Mouse (Mus musculus): Measurements from ENCODE around the gene Gm20683. TPM values are rescaled to one million over a fixed set of nuclear protein-coding genes. Genes with fewer than 3 reads are reported as not detected.
A peak's percentile ranks its signal among the peaks of the same experiment; 100 is the strongest.

Gm20683 gene
- total and polyA plus RNA-seq, 2 experiments: 2.7 to 26.9 TPM

DNA sequence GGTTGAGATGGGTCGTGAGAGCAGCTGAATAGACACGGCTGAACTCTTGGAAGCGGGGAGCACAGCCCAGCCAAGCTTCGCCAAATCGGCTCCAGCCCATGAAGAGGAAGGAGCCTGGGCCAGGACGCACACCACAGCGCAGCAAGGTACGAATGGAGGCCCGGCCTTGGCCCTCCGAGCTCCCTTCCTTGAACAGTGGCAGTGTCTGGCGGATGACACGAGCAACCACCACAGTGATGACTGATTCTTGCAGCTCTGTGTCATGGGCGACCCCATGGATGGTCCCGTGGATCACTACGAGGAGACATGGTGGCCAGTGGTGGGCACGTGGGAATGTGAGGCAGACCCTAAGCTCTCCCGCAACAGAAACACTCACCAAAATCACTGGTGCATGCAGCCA, 46.6 kb downstream of the Gm20683 start:
- Histone ChIP-seq H3K27me3 (ENCODE audit: control insufficient read depth, insufficient read depth, low read length) (no peaks in the 10 kb centered on the region), H3K4me1 (ENCODE audit: control insufficient read depth, insufficient read depth, low read length) (peaks cover 5% of the 10 kb centered on the region; the same call in 1 of the 2 replicates), H3K4me3 (ENCODE audit: insufficient read depth, low read depth, low read length) (no peak overlapping the region), H3K27ac (replicated peaks; ENCODE audit: insufficient read depth, low read depth, low read length) (no peak overlapping the region), H3K79me2 (ENCODE audit: control insufficient read depth, insufficient read depth, low read length) (no peaks in the 10 kb centered on the region), H3K9ac (ENCODE audit: low read depth, low read length) (no peak overlapping the region), H3K36me3 (ENCODE audit: control insufficient read depth, insufficient read depth, low read length) (no peaks in the 10 kb centered on the region)
- no peak for DNase-seq (ENCODE audit: extremely low read depth, low read depth, low spot score)
- WGBS: 95% methylated on average over 17 of the region's 17 CpGs
- TF ChIP-seq POLR2A (IDR thresholded peaks at IDR 0.05; ENCODE audit: extremely low read depth, insufficient read depth, low read length) (no peak), CTCF (IDR thresholded peaks at IDR 0.05; ENCODE audit: low read depth, low read length) (no peak)

DNA sequence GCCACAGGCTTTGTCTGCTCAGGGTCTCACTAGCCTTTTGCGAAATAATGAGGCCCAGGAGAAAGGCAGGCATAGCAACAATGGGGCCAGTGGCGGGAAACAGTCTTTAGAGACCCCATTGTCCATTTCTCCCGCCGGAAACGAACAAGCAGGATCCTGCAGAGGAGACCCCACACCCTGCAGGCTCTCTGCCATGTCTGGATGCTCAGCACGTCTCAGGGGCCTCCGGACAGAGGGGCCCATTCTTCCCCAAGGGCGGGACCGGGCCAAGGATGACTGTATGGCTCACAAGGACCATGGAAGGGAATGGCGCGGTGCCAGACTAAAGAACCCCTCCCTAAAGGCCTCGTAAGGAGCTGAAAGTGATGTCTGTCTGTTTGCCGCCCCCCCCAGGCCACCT, 47.4 kb downstream of the Gm20683 start:
- DNase-seq (ENCODE audit: extremely low read depth, low read depth, low spot score): no peak
- Histone ChIP-seq H3K79me2 (ENCODE audit: control insufficient read depth, insufficient read depth, low read length) (no peaks in the 10 kb centered on the region), H3K9ac (ENCODE audit: low read depth, low read length) (no peak overlapping the region), H3K36me3 (ENCODE audit: control insufficient read depth, insufficient read depth, low read length) (no peaks in the 10 kb centered on the region), H3K27me3 (ENCODE audit: control insufficient read depth, insufficient read depth, low read length) (no peaks in the 10 kb centered on the region), H3K4me1 (ENCODE audit: control insufficient read depth, insufficient read depth, low read length) (peaks cover 5% of the 10 kb centered on the region; the same call in 1 of the 2 replicates), H3K27ac (replicated peaks; ENCODE audit: insufficient read depth, low read depth, low read length) (no peak overlapping the region), H3K4me3 (ENCODE audit: insufficient read depth, low read depth, low read length) (no peak overlapping the region)
- 89% methylated on average over 13 of the region's 13 CpGs for WGBS
- TF ChIP-seq POLR2A (IDR thresholded peaks at IDR 0.05; ENCODE audit: extremely low read depth, insufficient read depth, low read length): no peak
- TF ChIP-seq CTCF (IDR thresholded peaks at IDR 0.05; ENCODE audit: low read depth, low read length): no peak

DNA sequence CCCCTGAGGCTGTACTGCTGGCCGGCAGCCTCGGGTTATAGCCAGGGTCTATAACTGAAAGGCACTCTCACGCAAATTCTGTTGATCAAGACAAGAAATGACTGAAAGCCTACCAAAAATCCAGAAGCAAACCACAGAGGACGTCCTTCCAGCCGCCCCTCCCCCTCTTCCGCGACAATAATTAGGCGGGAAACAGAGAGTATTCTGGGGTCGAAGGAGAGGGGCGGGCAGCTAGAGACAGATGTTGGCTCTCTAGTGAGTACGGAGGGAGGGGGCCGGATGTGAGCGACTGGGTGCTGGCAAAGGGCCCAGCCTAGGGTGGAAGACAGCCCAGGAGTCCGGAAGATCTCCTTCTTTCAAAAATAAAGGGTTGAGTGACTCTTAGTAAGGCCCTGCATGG, 48.9 kb downstream of the Gm20683 start, which contains the start of gene Fam173a:
TSS of gene Fam173a (minus strand) at position 287 of the 400 bp plus-strand sequence.
- peak within 1 kb of the TSS; percentile 84 for H3K9ac ChIP-seq (ENCODE audit: low read depth, low read length)
- H3K4me3 ChIP-seq (ENCODE audit: insufficient read depth, low read depth, low read length): peak within 1 kb of the TSS; percentile 91
- H3K4me1 ChIP-seq (ENCODE audit: control insufficient read depth, insufficient read depth, low read length): peaks cover 5% of the 10 kb centered on the region; the same call in 1 of the 2 replicates
- no peaks in the 10 kb centered on the region for H3K79me2 ChIP-seq (ENCODE audit: control insufficient read depth, insufficient read depth, low read length)
- no peaks in the 10 kb centered on the region for H3K27me3 ChIP-seq (ENCODE audit: control insufficient read depth, insufficient read depth, low read length)
- H3K36me3 ChIP-seq (ENCODE audit: control insufficient read depth, insufficient read depth, low read length): no peaks in the 10 kb centered on the region
- H3K27ac ChIP-seq (replicated peaks; ENCODE audit: insufficient read depth, low read depth, low read length): peak within 1 kb of the TSS; percentile 65
- WGBS: under 1% methylated on average over 14 of the region's 14 CpGs
- DNase-seq (ENCODE audit: extremely low read depth, low read depth, low spot score): peak; percentile 25
- no peak for TF ChIP-seq POLR2A (IDR thresholded peaks at IDR 0.05; ENCODE audit: extremely low read depth, insufficient read depth, low read length)
- no peak for TF ChIP-seq CTCF (IDR thresholded peaks at IDR 0.05; ENCODE audit: low read depth, low read length)

DNA sequence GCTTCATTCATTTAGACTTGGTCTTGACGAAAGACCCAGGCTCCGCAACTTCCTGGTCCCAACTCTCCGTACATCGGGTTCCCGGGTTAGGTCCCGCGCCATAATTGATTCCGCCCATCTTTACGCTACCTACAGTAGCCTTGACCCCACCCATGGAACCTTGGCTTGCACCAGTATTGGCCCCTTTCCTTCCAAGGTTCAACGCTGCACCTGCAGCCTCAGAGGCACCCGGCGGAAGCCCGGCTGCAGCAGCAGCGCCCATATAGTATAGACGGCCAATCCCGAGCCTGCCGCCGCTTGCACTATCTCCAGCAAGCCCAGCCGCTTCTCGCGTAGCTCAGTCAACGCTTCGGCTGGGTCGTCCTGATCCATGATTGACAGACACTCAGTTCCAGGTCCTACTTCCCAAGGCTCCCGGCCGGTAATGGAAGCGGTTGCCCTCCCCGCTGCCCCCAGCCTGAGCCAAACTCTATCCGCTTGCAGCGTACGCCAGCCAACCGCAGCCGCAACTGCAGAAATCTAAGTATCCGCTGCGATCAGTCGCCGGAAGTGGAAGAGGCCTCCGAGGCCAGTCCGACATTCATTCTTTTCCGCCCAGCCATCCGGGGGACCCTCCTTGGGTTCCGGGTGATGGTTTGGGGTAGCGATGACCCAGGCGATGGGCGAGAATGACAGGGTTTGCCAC, 49.6 kb downstream of the Gm20683 start:
- no peak for TF ChIP-seq CTCF (IDR thresholded peaks at IDR 0.05; ENCODE audit: low read depth, low read length)
- peak; percentile 59 for TF ChIP-seq POLR2A (IDR thresholded peaks at IDR 0.05; ENCODE audit: extremely low read depth, insufficient read depth, low read length)
- peak; percentile 63 for DNase-seq (ENCODE audit: extremely low read depth, low read depth, low spot score)
- peak overlapping the region; percentile 91 for H3K4me3 ChIP-seq (ENCODE audit: insufficient read depth, low read depth, low read length)
- whole genome bisulfite sequencing: under 1% methylated on average over 45 of the region's 45 CpGs
- peak overlapping the region; percentile 84 for H3K9ac ChIP-seq (ENCODE audit: low read depth, low read length)
- H3K36me3 ChIP-seq (ENCODE audit: control insufficient read depth, insufficient read depth, low read length): no peaks in the 10 kb centered on the region
- H3K27me3 ChIP-seq (ENCODE audit: control insufficient read depth, insufficient read depth, low read length): no peaks in the 10 kb centered on the region
- H3K4me1 ChIP-seq (ENCODE audit: control insufficient read depth, insufficient read depth, low read length): peaks cover 5% of the 10 kb centered on the region; the same call in 1 of the 2 replicates
- H3K79me2 ChIP-seq (ENCODE audit: control insufficient read depth, insufficient read depth, low read length): no peaks in the 10 kb centered on the region
- peak overlapping the region; percentile 65 for H3K27ac ChIP-seq (replicated peaks; ENCODE audit: insufficient read depth, low read depth, low read length)

DNA sequence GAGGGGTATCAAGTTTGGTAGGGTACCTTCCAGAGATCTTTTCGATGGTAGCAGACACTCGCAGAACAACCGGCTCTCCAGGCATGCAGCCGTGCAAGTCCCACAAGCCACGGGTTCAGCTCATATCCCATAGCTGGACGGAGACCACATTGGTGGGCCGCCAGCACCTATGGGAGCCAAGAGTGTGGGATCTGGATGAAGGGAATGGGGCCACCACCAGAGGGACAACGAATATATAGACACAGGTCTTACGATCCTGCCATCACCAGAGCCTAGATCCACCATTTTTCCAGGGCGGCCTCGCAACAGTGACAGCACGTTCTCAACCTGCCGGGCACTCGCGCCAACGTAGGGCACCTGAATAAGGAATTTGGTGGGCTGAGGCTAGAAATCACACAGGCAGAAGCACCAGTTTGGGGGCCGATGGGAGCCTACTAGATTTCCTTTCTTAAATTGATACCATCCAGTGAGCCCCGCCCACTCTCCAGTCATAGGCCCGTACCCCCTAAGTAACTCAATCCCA, 50.2 kb downstream of the Gm20683 start:
- peak overlapping the region; percentile 91 for H3K4me3 ChIP-seq (ENCODE audit: insufficient read depth, low read depth, low read length)
- TF ChIP-seq POLR2A (IDR thresholded peaks at IDR 0.05; ENCODE audit: extremely low read depth, insufficient read depth, low read length) (no peak), CTCF (IDR thresholded peaks at IDR 0.05; ENCODE audit: low read depth, low read length) (no peak)
- no peaks in the 10 kb centered on the region for H3K36me3 ChIP-seq (ENCODE audit: control insufficient read depth, insufficient read depth, low read length)
- no peak for DNase-seq (ENCODE audit: extremely low read depth, low read depth, low spot score)
- H3K4me1 ChIP-seq (ENCODE audit: control insufficient read depth, insufficient read depth, low read length): peaks cover 5% of the 10 kb centered on the region; the same call in 1 of the 2 replicates
- no peaks in the 10 kb centered on the region for H3K27me3 ChIP-seq (ENCODE audit: control insufficient read depth, insufficient read depth, low read length)
- WGBS: 38% methylated on average over 19 of the region's 19 CpGs
- peak overlapping the region; percentile 84; the same call in 1 of the 2 replicates for H3K9ac ChIP-seq (ENCODE audit: low read depth, low read length)
- no peak overlapping the region for H3K27ac ChIP-seq (replicated peaks; ENCODE audit: insufficient read depth, low read depth, low read length)
- no peaks in the 10 kb centered on the region for H3K79me2 ChIP-seq (ENCODE audit: control insufficient read depth, insufficient read depth, low read length)

All from liver, adult 2 months (tissue).